Mouse (Mus musculus): ENCODE measurements around the gene Rassf3.

GRCm38 (mm10) chr10:121509751-121510643 is 33.9 kb upstream of the Rassf3 start:
- no peak for TF ChIP-seq POLR2A (IDR thresholded peaks at IDR 0.05; ENCODE audit: borderline replicate concordance, control insufficient read depth, low read depth, low read length)
- no peak for TF ChIP-seq CTCF (IDR thresholded peaks at IDR 0.05; ENCODE audit: control insufficient read depth, insufficient read depth, low read length)
